Mouse (Mus musculus) kidney, postnatal 0 days (tissue): ENCODE results near the gene Lrrc59. TPM values are rescaled to one million over a fixed set of nuclear protein-coding genes. Genes with fewer than 3 reads are reported as not detected.
A peak's percentile ranks its signal among the peaks of the same experiment; 100 is the strongest.
"Not testable (repeated sequence)": the region's sequence is repeated elsewhere in the genome, so short reads cannot be mapped to it uniquely, and the experiment has no call there.

Experiments used
- ATAC-seq: fragments of 200-750 bp; cut with Nextera tagmentation; replicated peaks from 2 replicates; pipeline ENCODE4 v1.8.0; 2017; ENCODE audit warnings: low read depth, moderate number of reproducible peaks, moderate TSS enrichment, moderate library complexity; ENCODE audit not compliant: low FRiP score
- DNase-seq: peaks from one replicate; pipeline ENCODE4 v3.0.0-alpha.2; 2016; ENCODE audit warnings: low spot score
- H3K27ac ChIP-seq: fragments of 300-500 bp; sonication (generic); 2 replicates; pipeline ENCODE4 v1.5.1; 2014; ENCODE audit warnings: mild to moderate bottlenecking
- H3K27me3 ChIP-seq: fragments of 300-500 bp; sonication (generic); 2 replicates; pipeline ENCODE4 v1.6.1; 2014; ENCODE audit warnings: low read length, mixed read lengths; ENCODE audit not compliant: insufficient read depth
- H3K36me3 ChIP-seq: fragments of 300-500 bp; sonication (generic); 2 replicates; pipeline ENCODE4 v1.6.1; 2014; ENCODE audit warnings: low read length, mixed read lengths; ENCODE audit not compliant: insufficient read depth
- H3K4me1 ChIP-seq: fragments of 300-500 bp; sonication (generic); replicated peaks from 2 replicates; pipeline ENCODE4 v1.6.1; 2014; ENCODE audit warnings: antibody characterized with exemption, low read length, mixed read lengths; ENCODE audit not compliant: insufficient read depth
- H3K4me2 ChIP-seq: fragments of 300-500 bp; sonication (generic); 2 replicates; pipeline ENCODE4 v1.6.1; 2014; ENCODE audit warnings: mild to moderate bottlenecking, low read length, moderate library complexity, mixed read lengths
- H3K4me3 ChIP-seq: fragments of 300-500 bp; sonication (generic); replicated peaks from 2 replicates; pipeline ENCODE4 v1.5.1; 2014; ENCODE audit warnings: low read depth, low read length
- H3K9ac ChIP-seq: fragments of 300-500 bp; sonication (generic); 2 replicates; pipeline ENCODE4 v1.6.1; 2014; ENCODE audit warnings: low read depth, low read length
- H3K9me3 ChIP-seq: fragments of 300-500 bp; sonication (generic); replicated peaks from 2 replicates; pipeline ENCODE4 v1.6.1; 2016; ENCODE audit warnings: low read length, inconsistent platforms, mixed read lengths
- CTCF ChIP-seq: IDR thresholded peaks from 2 replicates; pipeline ENCODE4 v1.5.1; 2016; ENCODE audit warnings: antibody characterized with exemption, low read depth, mild to moderate bottlenecking, moderate library complexity
- WGBS: fragments of 180-500 bp; shearing (Covaris S2); extraction: QIAGEN DNeasy Blood & Tissue Kit; methylation state at CpG from one replicate; pipeline ENCODE4 v1.1.7; 2014; 5-methylcytosine and 5-hydroxymethylcytosine counted together
- polyA plus RNA-seq: library from polyadenylated mRNA; unstranded; fragments of >200 nt; fragmentation: Nextera tagmentation; extraction: Ambion mirVana; gene quantifications from 2 replicates; pipeline ENCODE4 v1.2.1, GENCODE M21; 2015

Gene Lrrc59
- polyA plus RNA-seq, 1 experiment from 2014 or later: 119 TPM

DNA sequence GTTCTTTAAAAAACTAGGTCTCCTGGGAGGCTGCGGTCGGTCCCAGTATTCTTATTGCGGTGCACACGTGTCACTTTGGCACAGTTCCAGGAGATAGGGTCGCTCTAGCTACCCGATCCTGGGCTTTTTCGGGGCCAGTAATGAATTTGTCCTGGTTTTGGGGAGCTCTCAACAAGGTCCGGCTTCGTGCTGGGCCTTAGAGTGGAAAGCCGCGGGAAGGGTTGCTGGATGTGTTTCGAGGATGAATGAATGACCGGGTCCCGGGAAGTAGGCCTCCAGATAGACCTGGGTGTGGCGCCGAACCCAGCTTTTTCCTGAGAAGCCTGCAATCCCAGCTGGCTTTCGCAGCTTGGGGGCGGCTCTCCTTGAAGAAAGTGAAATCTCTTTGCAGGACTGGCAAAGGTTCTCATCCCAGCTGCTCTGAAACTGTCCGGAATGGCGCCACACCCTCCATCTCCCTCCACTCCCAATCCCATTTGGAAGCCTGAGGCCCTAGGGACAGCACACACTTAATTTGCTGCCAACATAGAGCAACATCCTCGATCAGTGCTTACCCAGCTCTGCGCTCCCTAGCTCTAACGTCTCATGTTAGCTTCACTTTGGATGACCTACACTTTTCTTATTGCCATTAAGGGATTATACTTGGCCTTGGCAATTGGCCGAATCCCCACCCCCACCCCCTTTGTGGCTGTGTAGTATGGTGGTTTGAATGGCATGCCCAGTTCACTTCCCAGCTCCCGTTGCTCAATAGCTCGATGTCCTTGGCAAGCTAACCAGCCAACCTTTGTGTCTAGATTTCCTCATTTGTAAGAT, 838 bp downstream of the Lrrc59 start:
- Histone ChIP-seq H3K9me3 (no peaks in the 10 kb centered on the region), H3K4me1 (peaks cover 8% of the 10 kb centered on the region; the same call in 1 of the 2 replicates), H3K27ac (peak overlapping the region; percentile 76), H3K9ac (peak overlapping the region; percentile 93), H3K4me3 (peak overlapping the region; percentile 94), H3K4me2 (peak overlapping the region; percentile 94), H3K36me3 (peaks cover 26% of the 10 kb centered on the region), H3K27me3 (no peaks in the 10 kb centered on the region)
- DNase-seq (peak; percentile 32), ATAC-seq (peak; percentile 29; the same call in 1 of the 2 replicates)
- 9% methylated on average over 26 of the region's 26 CpGs for WGBS
- no peak for TF ChIP-seq CTCF

DNA sequence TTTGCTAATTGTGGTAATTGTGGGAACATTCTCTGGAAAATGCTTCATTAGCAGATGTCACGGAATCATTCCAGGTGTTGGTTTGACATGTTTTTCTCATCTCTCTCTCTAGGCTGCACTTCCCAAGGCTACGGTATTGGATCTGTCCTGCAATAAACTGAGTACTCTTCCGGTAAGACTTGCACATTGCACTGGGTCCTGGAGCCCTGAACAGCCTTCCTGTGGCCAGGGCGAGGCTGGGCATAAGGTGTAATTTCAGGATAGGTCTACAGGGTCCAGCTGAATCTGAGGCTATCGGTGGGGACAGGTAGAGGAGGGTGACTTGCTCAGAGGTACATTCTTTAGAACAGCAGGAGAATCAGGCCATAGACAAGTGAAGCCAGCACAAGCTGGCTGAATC, 2.4 kb downstream of the Lrrc59 start:
- WGBS: 92% methylated on average over 5 of the region's 5 CpGs
- peaks cover 8% of the 10 kb centered on the region; the same call in 1 of the 2 replicates for H3K4me1 ChIP-seq
- ATAC-seq (no peak), DNase-seq (no peak)
- peaks cover 42% of the 10 kb centered on the region for H3K36me3 ChIP-seq
- H3K4me3 ChIP-seq: no peak overlapping the region
- H3K9me3 ChIP-seq: no peaks in the 10 kb centered on the region
- no peak overlapping the region for H3K4me2 ChIP-seq
- no peaks in the 10 kb centered on the region for H3K27me3 ChIP-seq
- no peak for TF ChIP-seq CTCF
- H3K9ac ChIP-seq: no peak overlapping the region
- no peak overlapping the region for H3K27ac ChIP-seq

DNA sequence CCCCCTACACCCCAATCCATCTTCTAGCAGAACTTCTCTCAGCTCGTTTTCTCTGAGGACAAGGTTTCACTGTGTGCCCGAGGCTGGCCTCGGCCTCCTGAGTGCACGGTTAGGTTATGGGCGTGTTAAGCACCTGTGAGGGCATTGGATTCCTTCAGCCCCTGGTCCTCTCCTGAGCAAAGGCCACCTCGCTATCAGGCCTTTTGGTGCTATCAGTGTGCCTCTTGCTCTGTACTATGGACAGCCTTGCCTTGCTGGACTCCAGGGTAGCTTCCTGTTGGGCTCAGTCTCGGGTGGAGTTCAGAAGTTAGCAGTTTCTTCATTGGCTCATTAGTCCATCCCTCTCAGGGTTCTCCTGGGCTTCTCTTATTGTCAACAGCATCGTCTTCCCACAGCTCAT, 3.4 kb downstream of the Lrrc59 start:
- 81% methylated on average over 8 of the region's 8 CpGs for WGBS
- Histone ChIP-seq H3K4me1 (peaks cover 8% of the 10 kb centered on the region; the same call in 1 of the 2 replicates), H3K4me2 (no peak overlapping the region), H3K9ac (no peak overlapping the region), H3K36me3 (peaks cover 51% of the 10 kb centered on the region), H3K9me3 (no peaks in the 10 kb centered on the region), H3K27ac (no peak overlapping the region), H3K4me3 (no peak overlapping the region), H3K27me3 (no peaks in the 10 kb centered on the region)
- DNase-seq: no peak
- TF ChIP-seq CTCF: no peak
- no peak for ATAC-seq

DNA sequence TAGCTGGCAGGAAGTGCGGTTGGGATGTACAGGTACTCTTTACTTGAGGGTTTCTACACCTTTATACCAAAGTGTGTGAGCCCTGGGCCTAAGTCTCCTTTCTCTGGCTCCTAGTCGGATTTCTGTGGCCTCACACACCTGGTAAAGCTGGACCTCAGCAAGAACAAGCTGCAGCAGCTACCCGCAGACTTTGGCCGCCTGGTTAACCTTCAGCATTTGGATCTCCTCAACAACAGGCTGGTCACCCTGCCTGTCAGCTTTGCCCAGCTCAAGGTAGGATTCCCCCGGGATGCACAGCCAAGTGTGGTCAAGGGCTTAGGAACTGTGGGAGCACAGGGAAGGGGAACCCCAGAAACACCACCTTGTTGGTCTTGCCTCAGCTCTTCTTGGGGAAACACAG, 4.9 kb downstream of the Lrrc59 start:
- Histone ChIP-seq H3K4me2 (no peak overlapping the region), H3K27ac (no peak overlapping the region), H3K9me3 (no peaks in the 10 kb centered on the region), H3K27me3 (no peaks in the 10 kb centered on the region), H3K4me3 (no peak overlapping the region), H3K36me3 (peaks cover 65% of the 10 kb centered on the region), H3K9ac (no peak overlapping the region), H3K4me1 (peaks cover 8% of the 10 kb centered on the region; the same call in 1 of the 2 replicates)
- no peak for TF ChIP-seq CTCF
- DNase-seq: no peak
- no peak for ATAC-seq
- 86% methylated on average over 5 of the region's 5 CpGs for WGBS

DNA sequence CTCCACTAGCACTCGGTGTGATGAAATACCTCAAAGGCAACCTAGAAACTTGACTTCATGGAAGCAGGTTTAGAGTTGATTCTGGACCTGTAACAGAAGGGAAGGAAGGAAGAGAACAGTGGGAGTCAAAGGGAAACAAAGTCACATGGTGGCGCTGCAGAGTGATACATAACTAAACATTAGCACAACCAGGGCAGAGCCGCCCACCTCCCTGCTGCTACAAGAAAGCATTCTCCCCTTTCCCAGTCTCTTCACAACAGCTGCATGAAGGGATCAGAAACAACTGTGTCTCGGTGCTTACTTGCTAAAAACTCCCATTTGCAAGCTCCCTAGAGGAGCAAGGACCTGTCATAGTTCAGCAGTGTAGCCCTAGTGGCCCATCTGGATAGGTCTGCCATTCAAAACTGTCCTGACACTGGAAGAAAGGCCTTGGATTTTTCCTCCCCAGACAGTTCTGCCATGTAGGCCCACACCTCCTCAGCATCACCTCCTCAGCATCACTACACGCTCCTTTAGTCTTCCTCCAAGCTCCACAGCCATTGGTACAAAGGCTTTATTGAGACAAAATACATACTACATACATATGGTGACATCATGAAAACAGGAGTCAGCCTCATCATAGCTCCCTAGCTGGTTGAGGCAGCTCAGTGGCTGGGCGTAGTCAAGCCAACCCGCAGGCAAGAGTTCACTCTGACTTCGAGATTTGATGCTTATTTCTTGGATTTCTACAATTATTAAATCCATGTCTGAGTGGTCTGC, 15.1 kb downstream of the Lrrc59 start:
- H3K4me2 ChIP-seq: no peak overlapping the region
- no peaks in the 10 kb centered on the region for H3K27me3 ChIP-seq
- no peaks in the 10 kb centered on the region for H3K9me3 ChIP-seq
- H3K36me3 ChIP-seq: peaks cover 60% of the 10 kb centered on the region
- no peak overlapping the region for H3K4me3 ChIP-seq
- DNase-seq (no peak), ATAC-seq (no peak)
- H3K27ac ChIP-seq: no peak overlapping the region
- H3K9ac ChIP-seq: no peak overlapping the region
- 87% methylated on average over 8 of the region's 8 CpGs for WGBS
- no peaks in the 10 kb centered on the region for H3K4me1 ChIP-seq
- TF ChIP-seq CTCF: no peak

DNA sequence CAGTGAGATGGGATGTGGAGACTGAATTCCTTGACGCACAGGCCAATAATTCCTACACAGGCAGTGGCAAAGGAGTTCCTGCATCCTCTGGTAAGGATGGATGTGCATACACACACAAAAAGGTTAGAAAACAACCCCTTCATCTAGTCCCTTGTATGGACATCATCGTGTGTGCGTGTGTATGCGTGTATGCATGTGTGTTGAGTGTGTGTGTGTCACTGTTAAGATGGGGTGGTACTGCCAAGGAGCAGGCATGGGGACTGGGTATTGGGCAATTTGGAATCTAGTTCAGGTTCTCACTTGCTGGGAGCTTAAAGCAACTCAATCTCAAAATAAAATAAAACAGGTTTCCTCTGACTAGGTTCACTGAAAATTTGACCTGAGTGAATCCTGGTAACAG, 16.9 kb downstream of the Lrrc59 start:
- WGBS: 94% methylated on average over 4 of the region's 4 CpGs
- Histone ChIP-seq H3K4me1 (no peaks in the 10 kb centered on the region), H3K9me3 (no peaks in the 10 kb centered on the region), H3K36me3 (peaks cover 45% of the 10 kb centered on the region), H3K4me2 (no peak overlapping the region), H3K9ac (no peak overlapping the region), H3K4me3 (no peak overlapping the region), H3K27me3 (no peaks in the 10 kb centered on the region), H3K27ac (no peak overlapping the region)
- ATAC-seq (no peak), DNase-seq (no peak)
- TF ChIP-seq CTCF: no peak

DNA sequence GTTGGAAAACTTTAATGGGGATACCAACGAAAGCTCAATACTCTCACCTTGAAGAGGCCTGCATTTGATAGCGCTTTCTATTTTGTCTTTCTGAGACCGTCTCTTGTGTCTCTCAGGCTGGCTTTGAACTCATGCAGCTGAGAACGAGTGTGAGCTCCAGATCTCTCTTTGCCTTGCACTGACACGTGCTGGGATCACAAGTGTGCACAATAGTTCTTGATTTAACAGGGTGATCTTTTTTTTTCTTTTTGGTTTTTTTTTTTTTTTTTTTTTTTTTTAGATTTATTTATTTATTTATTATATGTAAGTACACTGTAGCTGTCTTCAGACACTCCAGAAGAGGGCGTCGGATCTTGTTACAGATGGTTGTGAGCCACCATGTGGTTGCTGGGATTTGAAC, 21.7 kb downstream of the Lrrc59 start:
- not testable (repeated sequence) for ATAC-seq

More for the DNA sequence above, 21.7 kb downstream of the Lrrc59 start:
- H3K9ac ChIP-seq, H3K4me1 ChIP-seq, H3K27me3 ChIP-seq, H3K4me2 ChIP-seq, H3K27ac ChIP-seq, DNase-seq, H3K9me3 ChIP-seq, H3K4me3 ChIP-seq: not testable (repeated sequence)
- 94% methylated on average over 5 of the region's 7 CpGs for WGBS
- 0 out of 2 replicates have a peak, but pooled peaks cover 13% of the 10 kb centered on the region for H3K36me3 ChIP-seq
